Mouse (Mus musculus): ENCODE data around the gene Rbms3.

Gene Rbms3

DNA sequence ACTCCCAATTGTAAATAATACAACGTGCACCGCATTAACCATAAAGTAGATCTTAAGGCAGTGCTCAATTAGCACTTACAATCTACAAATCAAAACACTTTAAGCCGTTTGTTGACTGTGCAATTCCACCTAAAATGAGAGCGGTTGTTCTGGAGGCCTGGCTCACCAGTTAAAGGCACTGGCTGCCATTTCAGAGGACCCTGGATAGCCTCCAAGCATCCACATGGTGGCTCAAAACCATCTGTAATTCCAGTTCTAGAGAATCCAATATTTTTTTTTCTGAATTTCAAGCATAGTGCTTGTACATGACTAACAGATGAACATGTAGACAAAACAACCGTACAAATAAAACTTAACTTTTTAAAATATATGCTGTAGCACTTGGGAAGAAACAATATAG lies 460.5 kb downstream of the Rbms3 start:
- no peak for DNase-seq

DNA sequence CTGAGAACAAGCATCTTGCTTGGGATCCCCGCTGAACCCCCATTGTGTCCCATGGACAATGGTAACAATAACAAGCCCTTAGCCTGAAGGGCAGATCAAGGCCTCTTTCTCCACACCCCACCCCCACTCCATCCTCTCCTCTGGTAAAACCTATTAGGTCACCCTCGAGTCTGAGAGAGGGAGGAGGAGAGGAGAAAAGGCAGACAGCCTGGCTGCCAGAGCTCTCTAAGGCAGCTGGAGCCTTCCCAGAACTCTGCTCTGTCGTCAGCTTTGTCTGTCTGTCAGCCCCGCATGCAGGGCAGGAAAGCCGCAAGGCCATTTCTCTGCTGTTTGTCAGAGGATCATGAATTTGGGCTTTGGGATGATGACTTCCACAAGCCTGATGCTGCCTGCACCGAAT lies 466.6 kb downstream of the Rbms3 start:
- DNase-seq: peak; percentile 34

DNA sequence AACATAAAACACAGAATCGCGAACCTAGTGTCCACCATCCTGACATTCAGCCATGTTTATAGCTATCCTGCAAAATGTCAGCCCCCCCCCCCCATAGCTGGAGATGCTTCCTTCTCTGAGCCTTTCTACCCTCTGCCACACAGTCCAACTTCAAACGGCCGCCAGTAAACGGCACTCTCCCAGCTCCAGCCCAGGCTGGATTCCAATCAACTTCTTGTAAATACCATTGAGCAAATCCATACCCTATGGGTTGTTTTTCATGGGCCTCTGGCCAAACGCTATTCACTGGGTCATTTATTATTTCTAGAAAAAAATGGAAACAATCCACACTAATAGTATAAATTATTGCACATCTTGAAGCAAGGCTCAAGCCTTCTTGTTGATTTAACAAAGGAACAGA lies 468.6 kb downstream of the Rbms3 start:
- DNase-seq: no peak

DNA sequence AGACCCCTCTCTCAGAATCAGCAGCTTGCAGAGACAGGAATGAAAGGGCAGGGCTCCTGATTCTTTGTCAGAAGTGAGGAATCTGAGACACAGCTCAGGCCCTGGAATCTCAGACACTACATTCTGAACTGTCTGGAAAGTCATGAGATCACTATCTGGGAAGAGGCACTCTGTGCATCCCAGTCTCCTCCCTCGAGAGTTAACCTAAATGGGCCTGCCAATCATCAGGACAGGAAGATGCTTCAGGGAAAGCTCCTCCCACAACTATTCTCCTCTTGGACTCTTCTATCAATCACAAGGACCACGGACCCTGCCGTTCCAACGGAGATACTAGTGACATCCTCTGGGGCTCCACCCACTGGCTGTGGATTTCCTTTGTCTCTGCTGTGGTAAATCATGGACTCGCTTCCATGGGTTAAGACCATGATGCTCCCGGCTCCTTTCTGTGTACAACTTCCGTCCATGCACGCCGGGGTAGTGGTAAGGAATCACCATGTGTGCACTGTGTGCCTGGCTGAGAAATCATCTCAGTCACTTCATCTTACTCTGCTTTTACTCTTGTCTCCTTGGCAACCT lies 473.3 kb downstream of the Rbms3 start:
- no peak for DNase-seq

DNA sequence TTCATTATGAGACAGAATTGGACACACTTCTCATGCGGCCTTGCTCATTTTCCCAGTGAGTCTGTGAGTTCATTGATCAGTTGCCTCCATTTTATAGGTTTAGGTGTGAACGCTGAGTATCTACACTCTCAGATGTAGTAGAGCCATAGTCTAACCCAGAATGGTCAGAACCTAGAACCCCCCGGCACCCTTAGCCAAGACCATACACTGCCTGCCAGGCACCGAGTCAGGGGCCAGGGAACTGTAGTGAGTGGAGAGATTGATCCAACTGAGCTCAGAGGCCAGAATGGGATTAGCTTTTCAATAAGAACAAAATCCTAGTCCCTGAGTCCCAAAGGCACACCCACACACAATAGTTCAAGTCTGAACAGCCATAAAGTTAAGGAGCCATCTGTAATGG lies 475.1 kb downstream of the Rbms3 start:
- DNase-seq: no peak

DNA sequence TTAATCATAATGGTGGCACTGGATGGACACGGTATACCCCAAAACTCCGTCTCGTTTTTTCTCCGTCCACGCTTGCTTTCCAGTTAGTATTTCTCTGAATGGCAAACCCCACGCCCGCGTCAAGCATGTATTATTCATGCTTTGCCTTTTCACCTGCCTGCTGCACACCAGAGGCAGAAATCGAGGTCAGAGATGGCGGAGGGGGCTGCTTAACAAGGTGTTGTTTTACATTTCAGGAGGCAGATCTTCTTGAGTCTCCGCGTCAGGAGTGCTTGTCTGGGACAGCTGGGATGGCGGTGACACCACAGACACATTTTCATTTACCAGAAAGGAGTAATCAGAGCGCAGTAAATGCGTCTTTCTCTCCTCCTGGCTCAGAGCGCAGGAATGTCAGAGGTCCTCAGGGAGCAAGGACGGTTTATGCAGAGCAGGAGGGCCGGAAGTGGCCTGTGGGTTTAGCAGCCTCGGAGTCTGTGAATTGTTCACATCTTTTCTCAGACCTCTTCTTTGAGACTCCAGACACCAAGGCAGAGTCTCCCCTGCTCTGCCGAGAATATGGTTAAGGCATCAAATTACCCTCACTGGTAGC lies 475.9 kb downstream of the Rbms3 start:
- DNase-seq: no peak

DNA sequence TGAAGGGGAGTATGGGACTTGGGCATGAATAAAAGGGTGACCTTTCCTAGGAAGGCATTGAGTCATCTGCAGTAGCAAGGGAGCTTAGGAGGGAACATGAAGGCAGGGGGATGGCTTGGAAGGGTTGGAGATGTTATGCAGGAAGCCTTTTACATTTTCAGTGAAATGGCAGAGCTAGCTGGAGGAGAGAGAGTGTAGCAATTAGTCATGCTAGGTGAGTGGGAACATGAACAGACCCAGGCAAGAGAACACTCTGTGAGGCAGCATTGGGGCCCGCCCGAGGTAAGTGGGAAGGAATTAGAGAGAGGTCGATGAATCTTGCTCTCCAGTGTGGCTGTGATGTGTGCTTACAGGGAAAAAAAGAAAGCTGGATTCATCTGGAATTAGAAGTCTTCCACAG lies 477.8 kb downstream of the Rbms3 start:
- no peak for DNase-seq

DNA sequence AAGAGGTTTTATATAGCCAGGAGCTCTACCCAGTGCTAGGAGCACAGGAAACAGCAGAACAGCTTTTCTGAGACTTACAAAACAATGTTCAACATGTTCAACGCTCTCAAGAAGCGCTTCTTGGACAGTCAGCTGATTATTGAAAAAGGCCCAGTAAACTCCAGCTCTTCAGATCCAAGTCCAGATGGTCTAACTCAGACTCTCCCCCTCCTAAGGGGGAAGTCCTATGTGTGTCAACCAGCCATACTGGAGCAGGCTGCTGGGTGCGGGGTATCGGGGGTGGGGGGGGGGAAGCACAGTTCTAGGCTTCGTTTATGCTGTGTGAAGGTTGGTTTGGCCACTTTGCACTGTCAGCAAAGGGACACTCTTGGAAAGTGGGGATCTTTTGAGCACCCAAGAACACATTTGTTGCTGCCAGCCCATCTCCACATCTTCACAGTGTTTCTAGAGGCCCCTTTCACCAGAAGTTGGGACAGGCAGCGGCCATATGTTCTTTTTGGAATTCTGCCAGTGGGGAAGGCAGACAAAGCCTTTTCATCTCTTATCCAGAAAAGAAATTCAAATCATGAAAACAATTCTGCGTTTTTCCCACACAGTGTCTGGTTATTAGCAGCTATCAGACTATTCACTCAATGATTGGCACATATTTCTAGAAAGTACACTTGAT lies 485.5 kb downstream of the Rbms3 start:
- no peak for DNase-seq

DNA sequence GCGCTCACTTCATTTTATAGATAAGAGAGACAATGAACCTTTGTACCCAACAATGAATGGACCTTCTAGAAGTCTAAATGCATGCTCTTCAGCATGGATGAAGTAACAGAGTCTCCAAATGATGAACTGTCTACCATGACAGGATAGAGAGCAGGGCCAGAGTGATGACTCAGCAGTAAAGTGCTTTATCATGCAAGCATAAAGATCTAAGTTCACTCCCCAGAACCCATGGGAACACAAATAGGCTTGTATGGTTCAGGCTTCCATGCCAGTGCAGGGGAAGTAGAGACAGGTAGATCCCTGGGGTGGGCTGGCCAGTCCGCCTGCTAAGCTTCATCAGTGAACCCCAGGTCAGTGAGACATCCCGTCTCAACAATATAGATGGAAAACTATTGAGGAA lies 489.7 kb downstream of the Rbms3 start:
- no peak for DNase-seq

DNA sequence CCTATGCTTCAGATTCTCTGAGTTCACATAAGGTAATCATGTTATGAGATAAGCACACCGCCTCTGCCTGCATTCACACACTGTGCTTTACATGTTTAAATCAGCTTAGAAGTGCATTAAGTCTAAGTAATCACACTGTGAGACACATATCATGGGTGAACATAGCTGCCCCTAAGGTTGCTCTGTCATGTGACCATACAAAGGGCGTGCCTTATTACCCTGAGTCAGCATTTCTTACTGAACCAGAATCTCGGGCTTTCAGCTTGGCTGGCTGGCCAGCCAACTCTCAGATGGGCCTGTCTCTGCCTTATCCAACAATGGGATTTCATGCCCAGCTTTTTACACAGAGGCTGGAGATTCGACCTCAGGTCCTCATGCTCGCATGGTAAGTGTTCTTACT lies 493.3 kb downstream of the Rbms3 start:
- no peak for DNase-seq

DNA sequence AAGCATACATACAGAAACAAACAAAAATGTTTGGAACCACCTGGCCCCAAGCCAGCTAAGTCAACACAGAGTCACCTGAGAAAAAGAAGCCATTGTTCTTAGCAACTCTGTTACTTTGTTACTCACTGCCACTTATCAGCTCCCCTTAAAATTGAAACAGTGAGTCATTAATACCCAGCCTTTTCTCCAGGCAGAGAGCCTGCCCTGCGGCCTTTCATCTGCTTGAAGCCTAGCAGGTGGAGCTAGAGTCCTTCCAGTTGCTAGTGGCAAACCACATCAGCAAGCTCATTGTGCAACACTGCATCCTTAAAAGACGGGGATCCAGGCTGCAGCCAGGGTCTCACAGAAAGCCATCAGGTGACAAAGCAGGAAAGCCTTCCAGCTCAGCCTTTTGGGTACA lies 495.7 kb downstream of the Rbms3 start:
- peak; percentile 22 for DNase-seq

DNA sequence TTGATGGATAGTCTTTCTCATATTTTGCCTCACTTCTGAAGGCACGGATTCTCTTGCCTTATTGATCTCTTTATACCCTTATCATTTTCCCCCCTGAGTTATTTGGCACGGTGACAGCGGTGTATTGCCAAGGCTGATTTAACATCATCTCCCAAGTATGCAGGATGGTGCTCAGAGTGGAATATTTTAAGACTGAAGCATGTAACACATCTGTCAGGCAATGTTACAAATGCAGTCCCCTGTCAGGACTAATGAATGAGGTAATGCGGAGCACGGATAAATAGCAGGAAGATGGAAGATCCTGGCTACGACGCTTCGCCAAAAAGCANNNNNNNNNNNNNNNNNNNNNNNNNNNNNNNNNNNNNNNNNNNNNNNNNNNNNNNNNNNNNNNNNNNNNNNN lies 502.9 kb downstream of the Rbms3 start:
- DNase-seq: no peak

DNA sequence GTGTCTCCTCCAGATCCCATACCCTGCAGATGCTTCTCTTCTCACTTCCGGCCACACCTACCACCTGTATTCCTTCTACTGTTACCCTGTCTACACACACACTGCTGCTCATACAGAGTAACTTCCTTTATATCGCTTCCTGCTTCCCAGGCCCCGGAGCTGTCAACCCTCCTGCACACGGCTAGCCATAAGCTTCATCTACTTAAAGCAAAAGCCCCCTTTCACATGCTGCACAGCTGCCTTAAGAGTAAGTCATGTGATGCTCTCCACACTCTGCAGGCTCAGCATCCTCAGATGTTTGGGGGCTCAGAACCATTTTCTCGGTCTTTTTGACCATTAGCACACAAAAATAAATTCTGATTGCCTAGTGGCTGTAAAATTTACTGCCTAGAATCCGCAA lies 503.9 kb downstream of the Rbms3 start:
- DNase-seq: no peak

DNA sequence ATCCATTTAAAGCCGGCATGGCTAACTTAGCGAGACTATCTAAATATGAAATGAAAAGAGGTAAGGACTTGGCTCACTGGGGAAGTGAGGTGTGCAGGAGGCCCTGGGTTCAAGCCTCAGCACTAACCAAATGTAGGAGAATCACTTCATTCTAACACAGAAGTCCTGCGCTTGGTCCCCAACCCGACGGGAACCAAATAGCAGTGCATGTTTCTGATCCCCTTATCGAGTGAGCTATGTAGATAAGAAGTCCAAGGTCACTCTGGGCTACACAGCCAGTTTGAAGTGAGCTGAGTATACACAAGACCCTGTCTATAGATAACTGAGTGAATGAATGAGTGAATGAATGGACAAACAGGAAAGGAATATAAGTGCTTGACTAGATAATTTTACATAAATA lies 508.1 kb downstream of the Rbms3 start:
- DNase-seq: no peak

DNA sequence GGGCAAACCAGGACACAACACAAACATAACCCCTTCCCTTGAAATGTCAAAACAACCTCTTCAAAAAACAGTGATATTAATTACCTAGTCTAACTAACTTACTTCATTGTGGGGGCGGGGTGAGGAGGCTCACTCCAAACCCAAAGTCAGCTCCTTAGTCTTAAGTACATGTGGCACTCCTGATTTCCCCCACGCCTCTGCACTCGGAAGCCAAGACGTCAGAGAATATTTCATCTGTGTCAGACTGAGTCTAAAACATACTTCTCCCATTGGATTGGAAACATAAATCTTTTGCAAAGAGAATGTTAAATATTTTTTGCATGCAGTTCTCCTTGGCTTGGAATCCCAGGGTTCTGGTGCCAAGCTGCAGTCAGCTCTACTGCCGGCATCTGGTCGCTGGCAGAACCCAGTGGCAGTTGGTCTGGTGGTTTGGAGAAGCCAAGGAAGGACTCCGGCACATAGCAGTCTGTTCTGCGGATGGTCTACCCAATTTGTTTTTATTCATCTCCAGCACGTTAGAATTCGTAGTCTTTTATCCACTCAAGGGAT lies 512.5 kb downstream of the Rbms3 start:
- DNase-seq: peak; percentile 16

DNA sequence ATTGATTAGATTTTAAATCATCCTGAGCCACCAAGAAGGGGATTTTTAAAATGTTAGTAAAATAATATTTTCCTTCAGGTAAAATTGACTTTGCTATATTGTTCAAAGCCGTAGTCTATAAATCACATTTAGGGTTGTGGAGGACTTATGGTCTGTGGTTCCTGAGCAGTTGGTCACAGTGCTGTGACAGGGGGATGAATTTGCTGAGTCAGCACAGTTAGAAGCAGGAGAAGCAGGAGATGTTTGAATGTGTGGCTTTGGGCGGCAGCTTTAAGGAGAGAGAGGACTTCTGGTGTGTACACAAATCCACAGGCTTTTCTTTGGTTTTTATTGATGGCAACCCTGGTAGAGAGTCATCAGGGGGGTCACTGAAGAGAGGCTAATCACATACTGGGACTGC lies 514.1 kb downstream of the Rbms3 start:
- no peak for DNase-seq

DNA sequence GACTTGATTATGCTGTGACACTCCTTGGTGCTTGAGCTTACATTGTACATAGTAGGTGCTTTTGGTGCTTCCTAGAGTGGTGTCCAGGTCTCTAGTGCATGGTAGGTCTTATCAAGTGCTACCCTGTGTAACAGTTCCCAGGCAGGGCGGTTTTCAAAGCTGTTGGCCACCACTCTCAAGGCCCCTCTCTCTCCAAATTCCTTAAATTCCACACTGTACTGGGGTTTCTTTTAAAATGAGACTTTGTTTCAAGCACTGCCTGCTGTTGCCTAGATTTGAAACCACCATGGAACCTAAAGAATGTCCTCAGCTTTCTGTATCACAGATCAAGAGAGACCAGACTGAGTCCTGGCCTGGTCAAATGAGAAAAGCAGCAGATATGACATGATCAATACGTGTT lies 516.1 kb downstream of the Rbms3 start:
- DNase-seq: no peak

DNA sequence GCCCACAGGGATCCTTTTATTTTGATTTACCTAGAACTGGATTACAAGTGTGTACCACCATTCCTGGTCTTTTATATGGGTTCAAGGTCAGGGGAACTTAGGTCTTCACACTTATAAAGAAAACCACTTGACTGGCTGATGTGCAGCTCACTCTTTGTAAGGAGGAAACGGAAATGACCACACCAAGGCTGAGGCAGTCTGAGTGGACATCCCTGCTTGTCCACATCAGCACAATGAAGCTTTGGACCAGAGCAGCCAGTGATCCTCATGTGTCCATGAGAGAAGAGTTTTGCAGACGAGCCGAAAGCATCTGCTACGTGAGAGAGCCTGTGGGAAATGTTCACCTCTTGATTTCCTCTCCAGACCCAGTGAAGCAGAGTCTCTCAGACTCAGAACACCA lies 521.8 kb downstream of the Rbms3 start:
- DNase-seq: no peak

DNA sequence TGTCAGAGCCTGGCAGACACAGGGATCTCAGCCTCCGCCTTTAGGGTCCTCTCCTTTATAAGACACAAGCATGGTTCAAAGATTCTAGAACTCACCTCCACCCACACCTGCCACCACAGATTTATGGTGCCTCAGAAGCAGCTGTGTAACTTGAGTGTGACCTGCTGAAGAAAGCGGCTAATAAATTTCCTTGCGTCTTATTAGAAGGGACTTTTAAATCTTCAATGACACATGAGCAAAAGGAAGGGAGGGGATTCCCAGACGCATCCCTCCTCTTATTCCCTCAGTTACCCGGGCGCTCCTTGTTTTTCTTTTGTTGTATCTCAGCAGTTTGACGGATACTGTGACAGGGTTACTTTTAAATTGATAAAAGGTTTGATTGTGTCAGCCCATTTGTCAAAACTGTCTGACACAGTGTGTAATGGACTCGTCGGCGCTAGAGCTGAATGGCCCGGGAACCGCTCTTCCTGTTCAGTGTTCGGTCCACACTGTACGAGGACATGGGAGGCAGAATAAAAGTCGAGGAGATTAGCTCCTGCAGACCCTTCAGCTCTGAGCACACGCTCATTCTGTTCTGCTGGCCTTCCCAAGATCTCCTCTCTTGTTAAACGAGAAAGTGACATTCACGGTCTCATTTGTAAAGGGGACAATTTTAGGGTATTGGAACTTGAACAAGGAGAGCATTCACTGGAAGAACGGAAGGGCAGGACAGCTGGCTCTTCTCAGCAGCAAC lies 527.3 kb downstream of the Rbms3 start:
- DNase-seq: no peak

DNA sequence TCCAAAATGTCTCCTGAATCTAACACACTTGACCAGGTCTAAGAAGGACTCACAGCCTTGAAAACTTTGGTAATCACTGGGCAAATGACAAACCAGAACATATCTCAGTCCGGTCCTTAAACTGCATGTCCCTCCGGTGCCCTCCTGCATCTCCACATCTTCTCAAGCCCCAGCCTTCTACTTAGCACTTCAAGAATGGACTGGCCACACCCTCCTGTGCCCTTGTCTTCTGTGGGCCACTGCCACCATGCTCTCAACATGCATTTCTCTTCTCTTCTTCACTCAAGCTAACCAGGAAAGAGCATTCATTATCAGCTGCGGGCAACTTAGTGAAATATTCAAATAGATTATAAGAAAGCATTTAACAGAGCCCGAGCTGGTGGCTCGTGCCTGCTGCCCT lies 529.5 kb downstream of the Rbms3 start:
- no peak for DNase-seq

DNA sequence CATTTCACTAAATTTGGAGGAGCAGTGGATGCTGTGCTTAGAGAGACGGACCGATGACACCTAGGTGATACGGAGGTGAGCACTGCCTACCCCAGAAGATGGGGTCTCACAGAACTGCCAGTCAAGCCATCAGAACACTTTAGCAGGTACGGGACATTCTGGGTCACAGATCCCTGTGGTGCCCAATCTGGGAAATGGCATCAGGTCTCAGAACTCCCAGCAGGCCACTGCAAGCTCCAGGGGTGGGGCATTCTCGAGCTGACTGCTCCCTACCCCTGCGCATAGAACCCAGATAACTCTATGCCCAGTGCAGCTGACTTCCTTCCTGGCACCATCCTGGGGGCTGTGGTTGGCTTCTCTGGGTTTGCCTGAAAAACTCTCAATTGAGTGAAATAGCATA lies 536.2 kb downstream of the Rbms3 start:
- no peak for DNase-seq

DNA sequence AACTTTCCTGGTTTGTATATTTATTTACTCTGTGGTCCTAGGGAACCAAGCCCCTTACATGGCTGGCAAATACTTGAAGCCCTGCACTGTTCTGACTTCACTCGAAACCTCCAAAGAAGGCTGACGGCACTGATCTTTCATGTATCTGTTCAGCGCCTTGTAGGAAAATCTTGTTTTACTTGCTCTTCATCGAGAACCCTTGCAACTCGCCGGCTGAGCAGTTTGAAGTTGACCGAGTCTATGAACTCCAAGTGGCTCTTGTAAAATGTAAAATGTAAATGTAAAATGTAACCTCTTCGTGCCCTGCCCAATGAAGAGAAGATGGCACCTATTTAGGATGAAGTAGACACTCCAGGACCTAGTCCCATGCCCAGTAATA lies 537.5 kb downstream of the Rbms3 start:
- DNase-seq: no peak

DNA sequence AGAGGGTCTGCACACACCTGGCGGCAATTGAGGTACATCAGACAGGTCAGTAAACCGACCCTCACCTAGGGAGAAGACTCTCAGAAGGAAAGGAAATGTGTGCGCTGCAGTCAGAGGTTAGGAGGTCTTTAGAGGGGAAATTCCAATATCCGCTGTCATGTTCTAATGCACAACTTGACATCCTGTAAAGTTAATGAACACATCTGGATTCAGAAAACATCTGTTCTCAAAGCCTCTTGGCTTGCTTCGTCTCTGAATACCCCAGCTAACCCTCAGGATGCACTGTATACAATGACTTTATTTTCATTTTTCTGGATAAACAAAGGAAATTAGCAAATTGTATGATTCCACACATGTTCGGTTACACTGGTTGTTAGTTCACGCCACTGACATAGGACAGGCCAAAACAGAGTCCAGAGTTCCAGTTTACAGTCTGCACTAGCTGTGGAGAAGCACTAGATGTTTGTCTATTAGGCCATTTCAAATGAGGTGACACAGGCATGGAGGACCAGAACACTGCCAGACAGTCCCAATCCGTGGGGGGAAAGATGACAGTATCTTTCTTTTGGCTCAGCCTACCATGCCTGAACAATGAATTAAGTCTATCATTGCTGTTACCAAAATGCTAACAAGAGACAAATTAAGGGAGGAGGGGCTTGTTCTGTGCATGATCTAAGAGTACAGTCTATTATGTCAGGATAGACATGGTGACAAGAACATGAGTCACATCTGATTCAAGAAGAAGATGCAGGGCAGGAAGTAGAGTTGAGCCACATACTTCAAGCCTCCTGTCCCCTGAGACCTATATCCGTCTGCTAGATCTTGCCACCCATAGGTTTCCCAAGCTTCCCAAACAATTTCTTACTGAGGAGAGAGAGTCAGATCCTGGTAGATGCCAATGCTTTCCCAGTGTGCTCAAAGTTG lies 538.2 kb downstream of the Rbms3 start:
- no peak for DNase-seq
